ENCODE assay signal across 8 mouse cellular contexts in the genomic region with DNA sequence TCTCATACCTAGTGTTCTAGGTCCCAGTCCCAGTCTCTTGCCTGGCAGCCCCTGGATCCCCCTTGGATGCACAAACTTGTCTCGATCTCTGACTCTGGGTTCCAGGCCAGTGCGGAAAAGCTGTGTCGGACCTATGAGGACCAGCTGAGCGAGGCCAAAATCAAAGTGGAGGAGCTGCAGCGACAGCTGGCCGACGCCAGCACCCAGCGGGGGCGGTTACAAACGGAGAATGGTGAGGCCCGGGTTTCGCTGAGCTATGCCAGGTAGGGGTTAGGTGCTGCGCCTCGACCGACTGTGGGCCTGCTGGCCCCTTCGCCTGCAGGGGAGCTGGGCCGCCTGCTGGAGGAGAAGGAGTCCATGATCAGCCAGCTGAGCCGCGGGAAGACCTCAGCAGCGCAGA. TPM values are rescaled to one million over a fixed set of nuclear protein-coding genes. Genes with fewer than 3 reads are reported as not detected.
A peak's percentile ranks its signal among the peaks of the same experiment; 100 is the strongest.
DNase-seq lines count a peak whose midpoint lies in the region; ATAC-seq and TF ChIP-seq lines count a peak whose summit lies in the region.
"Had no signal": no experiment of that assay in that cellular context is flagged by ENCODE, and none has a peak within 500 bp of the region (broad histone marks: within the 10 kb centered on the region; RNA-seq: fewer than 3 reads in every experiment).

No protein-coding gene starts in this region.

- no peak for TF ChIP-seq EP300 in ES-Bruce4 (IDR thresholded peaks at IDR 0.05; ENCODE audit: insufficient read depth, low read depth, low read length)

- H3K27ac ChIP-seq in kidney, embryonic 15.5 days = no peak overlapping the region
- no peak overlapping the region for H3K27ac ChIP-seq in ES-Bruce4 (ENCODE audit: insufficient read depth, low read length)
- 0 out of 2 replicates have a peak overlapping the region, but pooled peaks have one; percentile 14 for H3K27ac ChIP-seq in cortical plate, adult 2 months (ENCODE audit: insufficient read depth, low read length)
- H3K27ac ChIP-seq in hindbrain, embryonic 16.5 days (ENCODE audit: low read depth, low read length) = no peak overlapping the region
- no peak overlapping the region for H3K27ac ChIP-seq in layer of hippocampus, adult 2 months
- H3K27ac ChIP-seq: heart, embryonic 13.5 days had no signal

- no peak for DNase-seq in kidney, adult 8-10 months
- DNase-seq in layer of hippocampus, adult 2 months (ENCODE audit: low spot score in 2 of 2) = no peak
- no peak for DNase-seq in layer of hippocampus, adult 9-11 months

- TF ChIP-seq CTCF in ES-Bruce4 (IDR thresholded peaks at IDR 0.05; ENCODE audit: low read depth, low read length) = no peak
- TF ChIP-seq CTCF in cortical plate, adult 2 months (IDR thresholded peaks at IDR 0.05; ENCODE audit: extremely low read depth, insufficient read depth, low read length) = no peak
- TF ChIP-seq CTCF in layer of hippocampus, adult 2 months (conservative IDR thresholded peaks at IDR 0.05) = no peak

- no peaks in the 10 kb centered on the region for H3K9me3 ChIP-seq in kidney, embryonic 15.5 days (replicated peaks)
- no peaks in the 10 kb centered on the region for H3K9me3 ChIP-seq in ES-Bruce4 (replicated peaks; ENCODE audit: control insufficient read depth, insufficient read depth, low read length, poor library complexity, severe bottlenecking)
- H3K9me3 ChIP-seq in hindbrain, embryonic 16.5 days (ENCODE audit: control insufficient read depth, low read length) = no peaks in the 10 kb centered on the region
- H3K9me3 ChIP-seq: heart, embryonic 13.5 days had no signal

- peak overlapping the region; percentile 2; the same call in 1 of the 2 replicates for H3K4me2 ChIP-seq in kidney, embryonic 15.5 days
- no peak overlapping the region for H3K4me2 ChIP-seq in hindbrain, embryonic 16.5 days (ENCODE audit: low read length)

- peaks cover 30% of the 10 kb centered on the region for H3K36me3 ChIP-seq in kidney, embryonic 15.5 days
- H3K36me3 ChIP-seq in ES-Bruce4 (ENCODE audit: control insufficient read depth, insufficient read depth, low read length, poor library complexity, severe bottlenecking) = no peaks in the 10 kb centered on the region
- H3K36me3 ChIP-seq in hindbrain, embryonic 16.5 days (ENCODE audit: control insufficient read depth, insufficient read depth, low read length) = peaks cover 24% of the 10 kb centered on the region

- H3K4me1 ChIP-seq in kidney, embryonic 15.5 days = peaks cover 50% of the 10 kb centered on the region
- no peaks in the 10 kb centered on the region for H3K4me1 ChIP-seq in ES-Bruce4 (ENCODE audit: control insufficient read depth, insufficient read depth, low read length)
- H3K4me1 ChIP-seq in cortical plate, adult 2 months (ENCODE audit: control insufficient read depth, insufficient read depth, low read length) = peaks cover 4% of the 10 kb centered on the region
- H3K4me1 ChIP-seq in hindbrain, embryonic 16.5 days (ENCODE audit: control insufficient read depth, insufficient read depth, low read depth, low read length) = peaks cover 21% of the 10 kb centered on the region

- no peak for ATAC-seq in kidney, embryonic 15.5 days (replicated peaks; ENCODE audit: low FRiP score)
- no peak for ATAC-seq in hindbrain, embryonic 16.5 days

- no peak overlapping the region for H3K4me3 ChIP-seq in kidney, embryonic 15.5 days (replicated peaks)
- H3K4me3 ChIP-seq in ES-Bruce4 (ENCODE audit: low read depth, low read length) = peak overlapping the region; percentile 56
- H3K4me3 ChIP-seq in cortical plate, adult 2 months (ENCODE audit: insufficient read depth, low read length) = no peak overlapping the region
- no peak overlapping the region for H3K4me3 ChIP-seq in hindbrain, embryonic 16.5 days (ENCODE audit: low read length)
- no peak overlapping the region for H3K4me3 ChIP-seq in layer of hippocampus, adult 2 months

- peaks cover 79% of the 10 kb centered on the region for H3K27me3 ChIP-seq in kidney, embryonic 15.5 days
- no peaks in the 10 kb centered on the region for H3K27me3 ChIP-seq in ES-Bruce4 (ENCODE audit: control insufficient read depth, insufficient read depth, low read length, poor library complexity, severe bottlenecking)
- peaks cover 28% of the 10 kb centered on the region for H3K27me3 ChIP-seq in hindbrain, embryonic 16.5 days (replicated peaks; ENCODE audit: control insufficient read depth, insufficient read depth, low read length)

- TF ChIP-seq POLR2A in ES-Bruce4 (IDR thresholded peaks at IDR 0.05; ENCODE audit: insufficient read depth, low read length) = no peak
- TF ChIP-seq POLR2A in cortical plate, adult 2 months (IDR thresholded peaks at IDR 0.05; ENCODE audit: extremely low read depth, insufficient read depth, low read length) = no peak

- WGBS in kidney, embryonic 15.5 days = 42% methylated on average over 20 of the region's 20 CpGs
- WGBS in hindbrain, embryonic 16.5 days = 34% methylated on average over 20 of the region's 20 CpGs

- H3K9ac ChIP-seq in kidney, embryonic 15.5 days = no peak overlapping the region
- peak overlapping the region; percentile 17; the same call in 1 of the 2 replicates for H3K9ac ChIP-seq in ES-Bruce4 (ENCODE audit: low read depth, poor library complexity, severe bottlenecking)
- peak overlapping the region; percentile 42 for H3K9ac ChIP-seq in hindbrain, embryonic 16.5 days (ENCODE audit: low read depth, low read length)

RNA-seq across cellular contexts. Expression of a gene that starts 19.1 kb away (rescaled TPM):
- polyA plus RNA-seq in kidney, embryonic 15.5 days (2015; fragmentation: Nextera tagmentation; extraction: Ambion mirVana) = 0.93 and 1.7 TPM in 2 replicates
- 0.70 and 1.0 TPM in 2 replicates for polyA plus RNA-seq in ES-Bruce4 (2011; ENCODE audit: insufficient read depth, insufficient read length, low read depth, missing spikeins)
- polyA plus RNA-seq in cortical plate, adult 2 months (2012; rRNA removed) = 10.5 and 13.8 TPM in 2 replicates
- 0.77 and 1.7 TPM in 2 replicates for polyA plus RNA-seq in hindbrain, embryonic 16.5 days (2015; fragmentation: Nextera tagmentation; extraction: Ambion mirVana)
- total RNA-seq in layer of hippocampus, adult 2 months (2021) = 1 to 10 TPM; 5.5 to 5.6 TPM

RNA-seq across cellular contexts. Expression of a gene that starts 37.5 kb away (rescaled TPM):
- 40.1 and 45.0 TPM in 2 replicates for polyA plus RNA-seq in kidney, embryonic 15.5 days (2015; fragmentation: Nextera tagmentation; extraction: Ambion mirVana)
- polyA plus RNA-seq in ES-Bruce4 (2011; ENCODE audit: insufficient read depth, insufficient read length, low read depth, missing spikeins) = 13.4 and 14.8 TPM in 2 replicates
- 17.2 and 18.4 TPM in 2 replicates for polyA plus RNA-seq in cortical plate, adult 2 months (2012; rRNA removed)
- polyA plus RNA-seq in hindbrain, embryonic 16.5 days (2015; fragmentation: Nextera tagmentation; extraction: Ambion mirVana) = 15.7 and 17.5 TPM in 2 replicates
- 10 to 100 TPM; 25.6 to 26.2 TPM for total RNA-seq in layer of hippocampus, adult 2 months (2021)
